Comparison of ENCODE assay signal across 9 mouse cellular contexts in the genomic region with DNA sequence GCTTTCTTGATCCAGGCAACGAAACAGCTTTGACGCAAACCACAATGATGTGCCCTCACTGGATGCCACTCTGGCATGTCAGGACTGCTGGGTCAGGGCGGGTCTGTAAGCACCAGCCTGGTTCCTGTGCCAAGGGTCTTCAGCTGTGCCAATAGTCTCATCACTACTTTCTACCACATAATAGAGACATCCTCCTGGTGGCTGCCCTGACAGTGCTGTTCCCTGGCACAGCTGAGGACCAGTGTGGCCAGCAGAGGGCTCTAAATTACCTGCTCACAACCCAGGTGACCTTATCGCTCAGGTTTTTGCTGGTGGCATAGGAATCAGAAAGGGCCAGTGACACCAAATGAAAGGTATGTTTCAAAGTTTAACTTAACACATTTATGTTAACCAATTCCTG. TPM values are rescaled to one million over a fixed set of nuclear protein-coding genes. Genes with fewer than 3 reads are reported as not detected.
DNase-seq lines count a peak whose midpoint lies in the region; ATAC-seq and TF ChIP-seq lines count a peak whose summit lies in the region.
"Had no signal": no experiment of that assay in that cellular context is flagged by ENCODE, and none has a peak within 500 bp of the region (broad histone marks: within the 10 kb centered on the region; RNA-seq: fewer than 3 reads in every experiment).

No protein-coding gene starts in this region.

- TF ChIP-seq CTCF in gastrocnemius, adult 2 months (IDR thresholded peaks at IDR 0.05): peak; percentile 50
- TF ChIP-seq CTCF in E14TG2a.4 (conservative IDR thresholded peaks at IDR 0.05; ENCODE audit: low read length): 0 out of 2 replicates have a peak, but pooled peaks have one; percentile 5

- H3K36me3 ChIP-seq in E14TG2a.4 (ENCODE audit: insufficient read depth, low read length): no peaks in the 10 kb centered on the region
- H3K36me3 ChIP-seq in intestine, embryonic 14.5 days (ENCODE audit: control insufficient read depth, insufficient read depth, low read length): no peaks in the 10 kb centered on the region
- no peaks in the 10 kb centered on the region for H3K36me3 ChIP-seq in heart, embryonic 12.5 days
- H3K36me3 ChIP-seq in hindbrain, embryonic 14.5 days (replicated peaks; ENCODE audit: control insufficient read depth, insufficient read depth): no peaks in the 10 kb centered on the region

- H3K4me2 ChIP-seq in intestine, embryonic 14.5 days (ENCODE audit: low read length): no peak overlapping the region
- H3K4me2 ChIP-seq in heart, embryonic 12.5 days: no peak overlapping the region
- no peak overlapping the region for H3K4me2 ChIP-seq in hindbrain, embryonic 14.5 days (replicated peaks)

- H3K9me3 ChIP-seq in E14TG2a.4 (ENCODE audit: low read length): no peaks in the 10 kb centered on the region
- no peaks in the 10 kb centered on the region for H3K9me3 ChIP-seq in intestine, embryonic 14.5 days (ENCODE audit: control insufficient read depth, low read length)
- H3K9me3 ChIP-seq in heart, embryonic 12.5 days (replicated peaks): no peaks in the 10 kb centered on the region
- no peaks in the 10 kb centered on the region for H3K9me3 ChIP-seq in hindbrain, embryonic 14.5 days (ENCODE audit: control insufficient read depth, low read length)

- ATAC-seq in intestine, embryonic 14.5 days (replicated peaks; ENCODE audit: low FRiP score, low TSS enrichment, low read depth): 0 out of 2 replicates have a peak, but pooled peaks have one; percentile 32
- ATAC-seq in megakaryocyte progenitor cell, adult 5-6 weeks (replicated peaks; ENCODE audit: poor library complexity): peak; percentile 78
- no peak for ATAC-seq in heart, embryonic 12.5 days (ENCODE audit: insufficient number of reproducible peaks, low FRiP score)
- no peak for ATAC-seq in hindbrain, embryonic 14.5 days (ENCODE audit: low FRiP score)

- intact Hi-C loops in gastrocnemius, adult 2 months (cut with DNase I): loop anchor here (10.0 kb wide), 1 partner anchor 96 kb away; no protein-coding TSS in a partner anchor

- no peak overlapping the region for H3K4me3 ChIP-seq in gastrocnemius, adult 2 months
- H3K4me3 ChIP-seq in E14TG2a.4 (replicated peaks; ENCODE audit: low read length): no peak overlapping the region
- H3K4me3 ChIP-seq in intestine, embryonic 14.5 days (ENCODE audit: low read depth, low read length): no peak overlapping the region
- no peak overlapping the region for H3K4me3 ChIP-seq in heart, embryonic 12.5 days
- H3K4me3 ChIP-seq in hindbrain, embryonic 14.5 days (replicated peaks; ENCODE audit: low read length): no peak overlapping the region

- H3K9ac ChIP-seq in intestine, embryonic 14.5 days (ENCODE audit: low read length): no peak overlapping the region
- H3K9ac ChIP-seq in heart, embryonic 12.5 days: no peak overlapping the region
- H3K9ac ChIP-seq in hindbrain, embryonic 14.5 days: no peak overlapping the region

- peaks cover 15% of the 10 kb centered on the region for H3K4me1 ChIP-seq in E14TG2a.4 (replicated peaks; ENCODE audit: low read depth, low read length)
- H3K4me1 ChIP-seq in intestine, embryonic 14.5 days (replicated peaks; ENCODE audit: control insufficient read depth, insufficient read depth, low read length): no peaks in the 10 kb centered on the region
- H3K4me1 ChIP-seq in heart, embryonic 12.5 days (replicated peaks): peaks cover 8% of the 10 kb centered on the region
- no peaks in the 10 kb centered on the region for H3K4me1 ChIP-seq in hindbrain, embryonic 14.5 days (replicated peaks; ENCODE audit: control insufficient read depth, insufficient read depth, low read length)

- H3K27ac ChIP-seq in gastrocnemius, adult 2 months: no peak overlapping the region
- H3K27ac ChIP-seq in intestine, embryonic 14.5 days (ENCODE audit: low read depth): no peak overlapping the region
- no peak overlapping the region for H3K27ac ChIP-seq in heart, embryonic 12.5 days (ENCODE audit: poor library complexity, severe bottlenecking)
- H3K27ac ChIP-seq in hindbrain, embryonic 14.5 days: no peak overlapping the region

- DNase-seq in gastrocnemius, adult 2 months: no peak
- DNase-seq in gastrocnemius, adult 8-10 months (ENCODE audit: low spot score in 2 of 2): no peak
- no peak for DNase-seq in intestine, embryonic 14.5 days (ENCODE audit: low spot score)
- no peak for DNase-seq in frontal cortex, postnatal 14 days (ENCODE audit: low spot score in 2 of 2)
- DNase-seq in hindbrain, embryonic 14.5 days (ENCODE audit: low spot score): no peak

- peaks cover 4% of the 10 kb centered on the region; the same call in 1 of the 2 replicates for H3K27me3 ChIP-seq in E14TG2a.4 (ENCODE audit: insufficient read depth, low read length)
- peaks cover 2% of the 10 kb centered on the region; the same call in 1 of the 2 replicates for H3K27me3 ChIP-seq in intestine, embryonic 14.5 days (replicated peaks; ENCODE audit: control insufficient read depth, insufficient read depth, low read length)
- peaks cover 30% of the 10 kb centered on the region for H3K27me3 ChIP-seq in heart, embryonic 12.5 days (replicated peaks)
- peaks cover 5% of the 10 kb centered on the region for H3K27me3 ChIP-seq in hindbrain, embryonic 14.5 days (ENCODE audit: control insufficient read depth, insufficient read depth, low read length)

- 53% methylated on average over 4 of the region's 4 CpGs for WGBS in intestine, embryonic 14.5 days
- 48% methylated on average over 4 of the region's 4 CpGs for WGBS in heart, embryonic 12.5 days
- 52% methylated on average over 4 of the region's 4 CpGs for WGBS in hindbrain, embryonic 14.5 days

RNA-seq across cellular contexts. Expression of a gene that starts 1.2 kb away (rescaled TPM):
- 10 to 100 TPM; 75.8 to 90.9 TPM for total RNA-seq in gastrocnemius, adult 2 months (2021)
- 10 to 100 TPM; 64.2 to 71.5 (median 68.6) TPM for total RNA-seq in gastrocnemius, adult 8-10 months (2022)
- polyA plus RNA-seq in intestine, embryonic 14.5 days (2014; fragmentation: Nextera tagmentation; extraction: Ambion mirVana): 35.5 and 39.1 TPM in 2 replicates
- total RNA-seq in megakaryocyte progenitor cell, adult 5-6 weeks (2015): 31.4 and 34.4 TPM in 2 replicates
- total RNA-seq in megakaryocyte progenitor cell, adult 5-6 weeks (2017): 36.0 TPM in 2 replicates
- 39.9 and 41.2 TPM in 2 replicates for polyA plus RNA-seq in heart, embryonic 12.5 days (2016; fragmentation: Nextera tagmentation; extraction: Ambion mirVana)
- polyA plus RNA-seq in hindbrain, embryonic 14.5 days (2014; fragmentation: Nextera tagmentation; extraction: Ambion mirVana): 71.5 and 73.0 TPM in 2 replicates

RNA-seq across cellular contexts. Expression of a gene that starts 9.0 kb away (rescaled TPM):
- total RNA-seq in gastrocnemius, adult 2 months (2021): 10 to 100 TPM; 34.6 to 50.6 TPM
- 10 to 100 TPM; 41.7 to 53.2 (median 46.3) TPM for total RNA-seq in gastrocnemius, adult 8-10 months (2022)
- 30.4 and 33.9 TPM in 2 replicates for polyA plus RNA-seq in intestine, embryonic 14.5 days (2014; fragmentation: Nextera tagmentation; extraction: Ambion mirVana)
- total RNA-seq in megakaryocyte progenitor cell, adult 5-6 weeks (2015): 10.5 and 11.3 TPM in 2 replicates
- 17.0 and 18.9 TPM in 2 replicates for total RNA-seq in megakaryocyte progenitor cell, adult 5-6 weeks (2017)
- 36.5 TPM in 2 replicates for polyA plus RNA-seq in heart, embryonic 12.5 days (2016; fragmentation: Nextera tagmentation; extraction: Ambion mirVana)
- polyA plus RNA-seq in hindbrain, embryonic 14.5 days (2014; fragmentation: Nextera tagmentation; extraction: Ambion mirVana): 22.4 and 23.3 TPM in 2 replicates

RNA-seq across cellular contexts. Expression of a gene that starts 24.7 kb away (rescaled TPM):
- total RNA-seq in gastrocnemius, adult 2 months (2021): 1 to 10 TPM; 3.4 to 4.0 TPM
- 1 to 10 TPM; 2.9 to 3.8 (median 3.3) TPM for total RNA-seq in gastrocnemius, adult 8-10 months (2022)
- 0.63 and 0.84 TPM in 2 replicates for polyA plus RNA-seq in intestine, embryonic 14.5 days (2014; fragmentation: Nextera tagmentation; extraction: Ambion mirVana)
- not detected in 2 replicates for total RNA-seq in megakaryocyte progenitor cell, adult 5-6 weeks (2015)
- not detected in 2 replicates for total RNA-seq in megakaryocyte progenitor cell, adult 5-6 weeks (2017)
- polyA plus RNA-seq in heart, embryonic 12.5 days (2016; fragmentation: Nextera tagmentation; extraction: Ambion mirVana): 0.12 and 0.24 TPM in 2 replicates
- polyA plus RNA-seq in hindbrain, embryonic 14.5 days (2014; fragmentation: Nextera tagmentation; extraction: Ambion mirVana): 0.09 TPM in 1 of 2 replicates, not detected in the other

RNA-seq across cellular contexts. Expression of a gene that starts 37.0 kb away (rescaled TPM):
- not detected for total RNA-seq in gastrocnemius, adult 2 months (2021)
- not detected for total RNA-seq in gastrocnemius, adult 8-10 months (2022)
- polyA plus RNA-seq in intestine, embryonic 14.5 days (2014; fragmentation: Nextera tagmentation; extraction: Ambion mirVana): not detected in 2 replicates
- not detected in 2 replicates for total RNA-seq in megakaryocyte progenitor cell, adult 5-6 weeks (2015)
- total RNA-seq in megakaryocyte progenitor cell, adult 5-6 weeks (2017): not detected in 2 replicates
- polyA plus RNA-seq in heart, embryonic 12.5 days (2016; fragmentation: Nextera tagmentation; extraction: Ambion mirVana): not detected in 2 replicates
- polyA plus RNA-seq in hindbrain, embryonic 14.5 days (2014; fragmentation: Nextera tagmentation; extraction: Ambion mirVana): not detected in 2 replicates
- polyA plus RNA-seq: heart, embryonic 16.5 days had no signal

RNA-seq across cellular contexts. Expression of a gene that starts 45.0 kb away (rescaled TPM):
- 10 to 100 TPM; 10.5 to 11.3 TPM for total RNA-seq in gastrocnemius, adult 2 months (2021)
- total RNA-seq in gastrocnemius, adult 8-10 months (2022): 10 to 100 TPM; 10.5 to 13.7 (median 11.9) TPM
- 58.8 and 61.9 TPM in 2 replicates for polyA plus RNA-seq in intestine, embryonic 14.5 days (2014; fragmentation: Nextera tagmentation; extraction: Ambion mirVana)
- 103 and 114 TPM in 2 replicates for total RNA-seq in megakaryocyte progenitor cell, adult 5-6 weeks (2015)
- 50.4 and 57.8 TPM in 2 replicates for total RNA-seq in megakaryocyte progenitor cell, adult 5-6 weeks (2017)
- polyA plus RNA-seq in heart, embryonic 12.5 days (2016; fragmentation: Nextera tagmentation; extraction: Ambion mirVana): 31.9 and 33.1 TPM in 2 replicates
- 67.4 and 72.8 TPM in 2 replicates for polyA plus RNA-seq in hindbrain, embryonic 14.5 days (2014; fragmentation: Nextera tagmentation; extraction: Ambion mirVana)

Comparison
In these comparisons a context has a peak if more than half of its experiments do, and no peak if none do; other contexts are left out.
1. ATAC-seq: peak in intestine, embryonic 14.5 days (single experiment) and megakaryocyte progenitor cell, adult 5-6 weeks (single experiment); none in heart, embryonic 12.5 days (single experiment) and hindbrain, embryonic 14.5 days (single experiment).